Mouse (Mus musculus) fibroblast of lung, adult 2 months (primary cell): ENCODE data around the gene Atp5d.

Experiments used
- DNase-seq: peaks from one replicate; pipeline ENCODE4 v3.0.0-alpha.2; 2011; ENCODE audit warnings: low read depth

Atp5d gene

GRCm38 (mm10) chr10:80186649-80187048 lies 48.2 kb downstream of the Atp5d start:
- DNase-seq, result no peak

- no peak for DNase-seq
Observed at GRCm38 (mm10) chr10:80187739-80188138, 49.3 kb downstream of the Atp5d start.

DNA sequence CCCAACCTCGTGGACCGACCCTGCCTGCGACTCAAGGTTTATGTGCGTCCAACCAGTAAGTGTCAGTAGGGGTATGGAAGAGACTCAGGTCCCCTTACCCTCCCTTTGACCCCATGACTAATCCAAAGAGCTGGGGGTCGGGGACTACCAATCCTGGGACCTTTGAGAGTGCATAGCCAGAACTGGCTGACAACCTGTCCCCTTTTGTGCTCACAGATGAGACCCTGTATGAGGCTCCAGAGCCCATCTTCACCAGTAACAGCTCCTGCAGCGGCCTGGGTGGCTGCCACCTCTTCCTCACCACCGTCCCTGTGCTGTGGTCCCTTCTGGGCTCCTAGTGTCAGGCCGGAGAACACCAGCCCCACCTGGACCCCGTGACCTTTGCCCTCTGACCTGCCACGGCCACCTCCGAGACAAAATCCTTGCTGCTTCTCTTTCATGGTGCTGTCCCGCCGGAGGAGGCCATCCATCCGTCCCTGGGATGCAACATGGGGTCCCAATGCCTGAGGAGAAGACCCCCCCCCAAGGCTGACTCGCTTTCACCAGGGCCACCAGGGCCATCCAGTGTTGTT lies 50.1 kb downstream of the Atp5d start:
- no peak for DNase-seq

DNA sequence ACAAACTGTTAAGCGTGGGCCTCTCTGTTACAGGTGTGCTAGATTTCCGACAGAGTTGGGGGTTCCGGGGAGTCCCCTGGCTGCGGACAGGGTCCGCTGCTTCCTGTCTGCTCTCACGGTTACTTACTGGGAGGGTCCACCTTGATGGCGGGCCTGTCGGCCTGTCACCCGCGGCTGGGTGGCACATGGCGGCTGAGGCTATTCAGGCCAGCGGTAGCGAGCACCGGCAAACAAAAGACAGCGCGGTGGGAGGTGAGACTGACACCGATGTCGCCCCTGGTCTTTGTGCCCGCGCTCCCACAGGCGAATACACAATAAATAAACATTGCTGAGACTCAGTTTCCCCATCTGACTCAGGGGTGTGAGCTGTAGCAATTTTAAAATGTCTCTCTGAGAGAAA lies 51.6 kb downstream of the Atp5d start:
- no peak for DNase-seq

DNA sequence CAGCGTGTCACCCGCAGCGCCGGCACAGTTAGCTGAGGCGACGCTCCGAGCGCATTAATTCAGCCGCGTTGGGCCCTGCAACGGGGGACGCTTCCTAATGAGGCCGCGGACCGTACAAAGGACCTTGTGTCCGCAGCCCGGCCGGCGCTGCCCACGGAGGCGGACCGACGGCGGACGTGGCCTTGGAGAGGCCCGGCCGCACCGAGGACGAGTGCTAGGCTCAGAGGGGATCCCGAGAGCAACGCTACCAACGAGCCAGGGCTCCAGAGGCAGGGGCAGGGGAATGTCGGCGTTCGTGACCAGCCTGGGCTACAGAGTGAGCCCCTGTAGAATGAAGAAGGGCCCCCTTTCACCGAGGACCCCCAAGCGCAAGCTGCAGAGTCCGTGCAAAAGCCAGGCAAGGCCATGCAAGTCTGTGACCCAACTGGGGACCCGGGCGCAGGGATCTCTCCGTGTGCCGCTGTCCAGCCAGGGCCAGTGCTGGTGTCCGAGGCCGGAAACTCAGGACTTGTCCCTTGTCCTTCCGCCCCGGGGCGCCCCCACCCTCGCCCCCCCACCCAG lies 52.1 kb downstream of the Atp5d start:
- DNase-seq, result no peak

DNA sequence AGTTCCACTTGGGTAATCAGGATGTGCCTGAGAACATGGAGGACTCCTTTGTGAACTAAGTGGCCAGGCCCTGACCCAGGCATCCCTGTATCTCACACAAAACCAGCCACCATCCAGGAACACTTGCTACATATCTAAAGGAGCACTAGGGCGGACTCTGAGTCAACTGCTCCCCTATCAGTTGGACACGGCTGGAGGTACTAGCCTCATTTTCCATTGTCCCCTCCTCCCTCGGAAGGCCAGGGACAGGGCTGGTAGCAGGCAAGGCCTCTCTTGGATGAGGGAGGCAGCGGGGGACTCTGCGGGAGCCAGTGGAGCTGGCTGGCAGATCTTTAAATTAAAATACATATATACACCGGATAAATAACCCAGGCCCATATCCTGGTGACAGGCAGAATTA lies 55.5 kb downstream of the Atp5d start:
- no peak for DNase-seq

DNA sequence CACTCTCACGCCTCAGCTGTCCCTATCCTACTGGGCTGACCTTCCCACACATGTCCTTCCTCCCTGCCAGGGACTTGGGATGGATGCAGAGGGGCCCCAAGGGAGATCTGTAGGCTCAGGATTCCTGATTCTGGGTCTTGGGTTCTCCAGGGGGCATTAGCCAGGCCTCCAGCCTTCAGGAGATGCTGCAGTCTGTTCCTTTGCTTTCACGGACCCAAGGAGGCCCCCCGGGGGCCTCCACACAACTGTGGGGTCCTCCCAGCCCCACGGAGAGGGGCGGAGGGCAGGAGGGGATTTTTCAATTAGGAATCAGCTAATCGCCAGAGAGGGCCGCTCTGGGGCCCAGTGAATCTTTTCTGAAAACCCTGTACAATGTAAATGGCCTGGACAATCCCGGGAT lies 56.0 kb downstream of the Atp5d start:
- DNase-seq, result no peak
